9 mouse cellular contexts compared by ENCODE assay signal in the genomic region with DNA sequence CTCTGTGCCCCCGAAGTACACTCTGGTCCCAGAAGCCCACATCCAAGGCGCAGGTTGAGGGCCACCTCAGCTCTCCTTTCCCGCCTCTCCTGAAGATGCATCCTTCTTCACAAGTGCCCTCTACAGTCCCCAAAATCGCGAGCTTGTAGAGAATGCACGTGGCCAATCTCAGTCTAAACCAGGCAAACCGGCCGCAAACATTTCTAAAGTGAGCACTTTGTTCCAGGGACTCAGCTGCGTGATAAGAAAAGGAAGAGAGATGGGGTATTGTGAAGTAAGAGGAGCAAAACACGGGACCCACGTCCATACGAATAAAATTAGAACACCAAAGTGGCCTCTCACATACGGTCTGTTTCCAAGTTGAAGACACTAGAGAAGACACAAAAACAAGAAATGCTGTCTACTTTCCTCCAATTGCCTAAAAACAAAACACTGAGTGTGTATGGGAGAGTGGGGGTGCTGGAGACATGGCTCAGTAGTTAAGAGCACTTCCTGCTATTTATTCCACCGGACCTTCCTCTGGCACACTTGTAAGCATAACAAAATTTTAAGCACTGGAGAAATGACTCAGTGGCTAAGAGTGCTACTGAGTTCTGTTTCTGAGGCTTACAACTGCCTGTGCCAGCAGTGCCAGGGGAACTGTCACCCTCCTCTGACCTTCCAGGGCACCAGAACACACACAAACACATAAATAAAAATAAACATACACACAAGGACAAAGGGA. TPM values are rescaled to one million over a fixed set of nuclear protein-coding genes. Genes with fewer than 3 reads are reported as not detected.
A peak's percentile ranks its signal among the peaks of the same experiment; 100 is the strongest.
DNase-seq lines count a peak whose midpoint lies in the region; ATAC-seq lines count a peak whose summit lies in the region.
"Had no signal": no experiment of that assay in that cellular context is flagged by ENCODE, and none has a peak within 500 bp of the region (broad histone marks: within the 10 kb centered on the region; RNA-seq: fewer than 3 reads in every experiment).

No protein-coding gene starts in this region.

- H3K4me2 ChIP-seq in forebrain, embryonic 11.5 days (ENCODE audit: low read depth, low read length, severe bottlenecking) = peak overlapping the region; percentile 79
- H3K4me2 ChIP-seq in liver, embryonic 13.5 days = peak overlapping the region; percentile 87
- H3K4me2 ChIP-seq in stomach, embryonic 15.5 days = peak overlapping the region; percentile 81

- DNase-seq in ovary, postnatal 14 days (ENCODE audit: low spot score) = peak; percentile 18
- DNase-seq in ovary, postnatal 10 days (ENCODE audit: low spot score) = no peak
- no peak for DNase-seq in forebrain, embryonic 11.5 days (ENCODE audit: low spot score)
- DNase-seq in liver, embryonic 13.5 days = no peak
- DNase-seq in yolk sac, embryonic 10.5 days (ENCODE audit: low spot score) = no peak
- DNase-seq in thymus, postnatal 0 days (ENCODE audit: low spot score) = no peak
- no peak for DNase-seq in gastrocnemius, postnatal 14 days

- H3K27ac ChIP-seq in forebrain, embryonic 11.5 days (ENCODE audit: low read depth, low read length) = no peak overlapping the region
- H3K27ac ChIP-seq in liver, embryonic 13.5 days = peak overlapping the region; percentile 45
- H3K27ac ChIP-seq in stomach, embryonic 15.5 days = peak overlapping the region; percentile 76

- 8% methylated on average over 14 of the region's 14 CpGs for WGBS in forebrain, embryonic 11.5 days
- 4% methylated on average over 14 of the region's 14 CpGs for WGBS in liver, embryonic 13.5 days (ENCODE audit: insufficient replicate concordance)
- WGBS in stomach, embryonic 15.5 days = 5% methylated on average over 14 of the region's 14 CpGs

- no peak for ATAC-seq in forebrain, embryonic 11.5 days (replicated peaks; ENCODE audit: low FRiP score)
- no peak for ATAC-seq in liver, embryonic 13.5 days (ENCODE audit: low read depth)
- ATAC-seq in stomach, embryonic 15.5 days (ENCODE audit: insufficient read depth, low FRiP score, low read depth) = peak; percentile 8; the same call in 1 of the 2 replicates

- peak overlapping the region; percentile 73 for H3K4me3 ChIP-seq in forebrain, embryonic 11.5 days (ENCODE audit: low read depth, low read length)
- H3K4me3 ChIP-seq in liver, embryonic 13.5 days (replicated peaks) = peak overlapping the region; percentile 82
- peak overlapping the region; percentile 89 for H3K4me3 ChIP-seq in stomach, embryonic 15.5 days (replicated peaks)

- peak overlapping the region; percentile 79 for H3K9ac ChIP-seq in forebrain, embryonic 11.5 days (ENCODE audit: low read length)
- H3K9ac ChIP-seq in liver, embryonic 13.5 days = peak overlapping the region; percentile 84
- peak overlapping the region; percentile 75; the same call in 1 of the 2 replicates for H3K9ac ChIP-seq in stomach, embryonic 15.5 days

- peaks cover 4% of the 10 kb centered on the region; the same call in 1 of the 2 replicates for H3K36me3 ChIP-seq in forebrain, embryonic 11.5 days (ENCODE audit: control insufficient read depth, insufficient read depth, low read length)
- peaks cover 13% of the 10 kb centered on the region for H3K36me3 ChIP-seq in liver, embryonic 13.5 days
- H3K36me3 ChIP-seq in stomach, embryonic 15.5 days = 0 out of 2 replicates have a peak, but pooled peaks cover 9% of the 10 kb centered on the region

- intact Hi-C loops in gastrocnemius, postnatal 14 days (cut with DNase I; ENCODE audit: low total_unique reads) = no loop called here

- H3K4me1 ChIP-seq in forebrain, embryonic 11.5 days (replicated peaks; ENCODE audit: control insufficient read depth, insufficient read depth, low read length) = no peaks in the 10 kb centered on the region
- peaks cover 55% of the 10 kb centered on the region for H3K4me1 ChIP-seq in liver, embryonic 13.5 days (replicated peaks)
- H3K4me1 ChIP-seq in stomach, embryonic 15.5 days = peaks cover 7% of the 10 kb centered on the region

- no peaks in the 10 kb centered on the region for H3K27me3 ChIP-seq in forebrain, embryonic 11.5 days (ENCODE audit: control insufficient read depth, insufficient read depth, low read length)
- H3K27me3 ChIP-seq in liver, embryonic 13.5 days = no peaks in the 10 kb centered on the region
- H3K27me3 ChIP-seq in stomach, embryonic 15.5 days (replicated peaks) = no peaks in the 10 kb centered on the region

- no peaks in the 10 kb centered on the region for H3K9me3 ChIP-seq in forebrain, embryonic 11.5 days (ENCODE audit: control insufficient read depth, low read length)
- H3K9me3 ChIP-seq in liver, embryonic 13.5 days (replicated peaks) = no peaks in the 10 kb centered on the region
- H3K9me3 ChIP-seq in stomach, embryonic 15.5 days = no peaks in the 10 kb centered on the region

RNA-seq across cellular contexts. Expression of a gene that starts 0.5 kb away (rescaled TPM):
- 94.8 and 95.3 TPM in 2 replicates for polyA plus RNA-seq in forebrain, embryonic 11.5 days (2014; fragmentation: Nextera tagmentation; extraction: Ambion mirVana)
- 38.1 and 51.3 TPM in 2 replicates for polyA plus RNA-seq in liver, embryonic 13.5 days (2015; fragmentation: Nextera tagmentation; extraction: Ambion mirVana)
- 93.0 and 97.9 TPM in 2 replicates for polyA plus RNA-seq in stomach, embryonic 15.5 days (2015; fragmentation: Nextera tagmentation; extraction: Ambion mirVana)
- 28.8 and 32.8 TPM in 2 replicates for polyA plus RNA-seq in thymus, postnatal 0 days (2015; fragmentation: Nextera tagmentation; extraction: Ambion mirVana)
- total RNA-seq in gastrocnemius, postnatal 14 days (2021) = 10 to 100 TPM; 63.0 to 63.1 TPM

RNA-seq across cellular contexts. Expression of a gene that starts 6.6 kb away (rescaled TPM):
- polyA plus RNA-seq in forebrain, embryonic 11.5 days (2014; fragmentation: Nextera tagmentation; extraction: Ambion mirVana) = 271 and 307 TPM in 2 replicates
- polyA plus RNA-seq in liver, embryonic 13.5 days (2015; fragmentation: Nextera tagmentation; extraction: Ambion mirVana) = 26.4 and 31.0 TPM in 2 replicates
- polyA plus RNA-seq in stomach, embryonic 15.5 days (2015; fragmentation: Nextera tagmentation; extraction: Ambion mirVana) = 158 and 167 TPM in 2 replicates
- polyA plus RNA-seq in thymus, postnatal 0 days (2015; fragmentation: Nextera tagmentation; extraction: Ambion mirVana) = 170 and 184 TPM in 2 replicates
- 10 to 100 TPM; 21.5 to 25.2 TPM for total RNA-seq in gastrocnemius, postnatal 14 days (2021)

RNA-seq across cellular contexts. Expression of a gene that starts 26.3 kb away (rescaled TPM):
- polyA plus RNA-seq in forebrain, embryonic 11.5 days (2014; fragmentation: Nextera tagmentation; extraction: Ambion mirVana) = 775 and 792 TPM in 2 replicates
- 407 and 475 TPM in 2 replicates for polyA plus RNA-seq in liver, embryonic 13.5 days (2015; fragmentation: Nextera tagmentation; extraction: Ambion mirVana)
- polyA plus RNA-seq in stomach, embryonic 15.5 days (2015; fragmentation: Nextera tagmentation; extraction: Ambion mirVana) = 521 and 550 TPM in 2 replicates
- polyA plus RNA-seq in thymus, postnatal 0 days (2015; fragmentation: Nextera tagmentation; extraction: Ambion mirVana) = 649 and 709 TPM in 2 replicates
- total RNA-seq in gastrocnemius, postnatal 14 days (2021) = 10 to 100 TPM; 32.4 to 45.6 TPM

RNA-seq across cellular contexts. Expression of a gene that starts 29.0 kb away (rescaled TPM):
- polyA plus RNA-seq in forebrain, embryonic 11.5 days (2014; fragmentation: Nextera tagmentation; extraction: Ambion mirVana) = 0.37 TPM in 1 of 2 replicates, not detected in the other
- not detected in 2 replicates for polyA plus RNA-seq in liver, embryonic 13.5 days (2015; fragmentation: Nextera tagmentation; extraction: Ambion mirVana)
- not detected in 2 replicates for polyA plus RNA-seq in stomach, embryonic 15.5 days (2015; fragmentation: Nextera tagmentation; extraction: Ambion mirVana)
- 0.25 and 0.31 TPM in 2 replicates for polyA plus RNA-seq in thymus, postnatal 0 days (2015; fragmentation: Nextera tagmentation; extraction: Ambion mirVana)
- total RNA-seq in gastrocnemius, postnatal 14 days (2021) = under 1 TPM in 1 of 2 experiments, not detected in 1; 0.47 TPM
- total RNA-seq: common myeloid progenitor, adult 5-6 weeks had no signal

RNA-seq across cellular contexts. Expression of a gene that starts 32.0 kb away (rescaled TPM):
- 164 and 168 TPM in 2 replicates for polyA plus RNA-seq in forebrain, embryonic 11.5 days (2014; fragmentation: Nextera tagmentation; extraction: Ambion mirVana)
- polyA plus RNA-seq in liver, embryonic 13.5 days (2015; fragmentation: Nextera tagmentation; extraction: Ambion mirVana) = 94.3 and 104 TPM in 2 replicates
- 124 and 134 TPM in 2 replicates for polyA plus RNA-seq in stomach, embryonic 15.5 days (2015; fragmentation: Nextera tagmentation; extraction: Ambion mirVana)
- polyA plus RNA-seq in thymus, postnatal 0 days (2015; fragmentation: Nextera tagmentation; extraction: Ambion mirVana) = 77.1 and 83.0 TPM in 2 replicates
- total RNA-seq in gastrocnemius, postnatal 14 days (2021) = 10 to 100 TPM; 18.3 to 21.6 TPM
